Mouse (Mus musculus) bone marrow macrophage, adult 2 months (primary cell): ENCODE results near the gene Cobl.

Experiments
- CTCF ChIP-seq: IDR thresholded peaks from 2 replicates; pipeline ENCODE4 v1.5.1; 2012; ENCODE audit warnings: low read depth, mild to moderate bottlenecking, low read length, moderate library complexity
- POLR2A ChIP-seq: IDR thresholded peaks from 2 replicates; pipeline ENCODE4 v1.6.1; 2012; ENCODE audit warnings: mild to moderate bottlenecking, low read depth, low read length, borderline replicate concordance

- TF ChIP-seq CTCF (no peak), POLR2A (no peak)
Observed at GRCm38 (mm10) chr11:12503756-12504155, 39.0 kb upstream of the Cobl start.
